Mouse (Mus musculus): Measurements from ENCODE around the gene Helt. TPM values are rescaled to one million over a fixed set of nuclear protein-coding genes. Genes with fewer than 3 reads are reported as not detected.

Helt gene
- polyA plus RNA-seq, 1 experiment from 2014 or later: 2.7 TPM

DNA sequence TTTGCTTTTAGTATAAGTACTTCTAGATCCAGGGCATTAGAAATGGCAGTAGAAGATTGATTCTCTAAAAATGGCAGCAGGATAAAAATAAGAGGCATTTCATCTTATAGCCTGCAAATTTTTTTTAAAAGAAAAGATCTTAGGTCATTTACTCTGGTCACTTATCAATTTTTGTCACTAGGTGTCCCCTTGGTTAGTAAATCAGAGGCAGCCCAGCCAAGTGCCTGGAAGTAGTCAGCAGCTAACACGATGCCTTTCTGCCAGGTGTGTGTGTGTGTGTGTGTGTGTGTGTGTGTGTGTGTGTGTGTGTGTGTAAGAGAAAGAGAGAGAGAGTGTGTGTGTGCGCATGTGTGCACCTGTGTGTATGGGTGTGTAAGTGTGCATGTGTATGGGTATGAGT lies 28.4 kb upstream of the Helt start:
- Histone ChIP-seq H3K36me3 (replicated peaks) (no peaks in the 10 kb centered on the region), H3K27me3 (ENCODE audit: poor library complexity, severe bottlenecking) (no peaks in the 10 kb centered on the region), H3K4me1 (no peaks in the 10 kb centered on the region), H3K4me3 (no peak overlapping the region), H3K9me3 (peaks cover 10% of the 10 kb centered on the region), H3K27ac (no peak overlapping the region)
- no peak for DNase-seq (ENCODE audit: extremely low spot score, low spot score)
- 91% methylated on average over 2 of the region's 2 CpGs for WGBS

DNA sequence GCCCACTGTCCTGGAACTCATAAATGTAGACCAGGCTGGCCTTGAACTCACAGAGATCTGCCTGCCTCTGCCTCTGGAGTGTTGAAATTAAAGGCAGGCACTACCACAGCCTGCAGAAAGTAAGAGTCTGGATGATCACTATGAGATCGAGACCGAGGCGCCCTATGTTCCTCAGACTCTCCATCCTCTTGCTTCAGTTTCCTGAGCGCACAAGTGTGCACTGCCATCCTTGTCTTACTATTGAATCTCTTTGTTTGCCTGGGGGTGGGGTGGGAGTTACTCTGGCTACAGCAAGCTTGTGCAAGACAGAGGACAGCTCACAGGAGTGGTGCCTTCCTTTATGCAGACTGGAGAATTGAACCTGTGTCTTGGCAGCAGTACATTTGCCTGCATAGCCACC lies 27.9 kb upstream of the Helt start:
- Histone ChIP-seq H3K27ac (no peak overlapping the region), H3K9me3 (peaks cover 10% of the 10 kb centered on the region), H3K36me3 (replicated peaks) (no peaks in the 10 kb centered on the region), H3K4me3 (no peak overlapping the region), H3K27me3 (ENCODE audit: poor library complexity, severe bottlenecking) (no peaks in the 10 kb centered on the region), H3K4me1 (no peaks in the 10 kb centered on the region)
- no peak for DNase-seq (ENCODE audit: extremely low spot score, low spot score)
- 97% methylated on average over 4 of the region's 4 CpGs for WGBS

DNA sequence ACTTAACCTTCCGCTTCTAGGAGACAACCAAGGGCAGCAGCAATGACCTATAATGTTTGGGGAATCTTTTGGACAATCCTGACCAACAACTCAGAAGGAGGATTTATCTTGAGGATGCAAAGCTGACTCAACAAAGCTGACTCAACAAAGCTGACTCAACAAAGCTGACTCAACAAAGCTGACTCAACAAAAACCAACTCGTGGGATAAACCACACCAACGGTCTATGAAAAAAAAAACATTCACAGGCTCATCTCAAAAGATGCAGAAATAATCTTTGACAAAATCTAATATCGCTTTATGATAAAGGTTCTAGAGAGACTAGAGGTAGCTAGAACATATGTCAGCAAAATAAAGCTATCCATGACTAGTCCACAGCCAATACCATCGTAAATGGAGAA lies 24.3 kb upstream of the Helt start:
- 94% methylated on average over 5 of the region's 5 CpGs for WGBS
- Histone ChIP-seq H3K27ac (no peak overlapping the region), H3K36me3 (replicated peaks) (no peaks in the 10 kb centered on the region), H3K9me3 (no peaks in the 10 kb centered on the region), H3K4me1 (no peaks in the 10 kb centered on the region), H3K4me3 (no peak overlapping the region), H3K27me3 (ENCODE audit: poor library complexity, severe bottlenecking) (no peaks in the 10 kb centered on the region)
- no peak for DNase-seq (ENCODE audit: extremely low spot score, low spot score)

DNA sequence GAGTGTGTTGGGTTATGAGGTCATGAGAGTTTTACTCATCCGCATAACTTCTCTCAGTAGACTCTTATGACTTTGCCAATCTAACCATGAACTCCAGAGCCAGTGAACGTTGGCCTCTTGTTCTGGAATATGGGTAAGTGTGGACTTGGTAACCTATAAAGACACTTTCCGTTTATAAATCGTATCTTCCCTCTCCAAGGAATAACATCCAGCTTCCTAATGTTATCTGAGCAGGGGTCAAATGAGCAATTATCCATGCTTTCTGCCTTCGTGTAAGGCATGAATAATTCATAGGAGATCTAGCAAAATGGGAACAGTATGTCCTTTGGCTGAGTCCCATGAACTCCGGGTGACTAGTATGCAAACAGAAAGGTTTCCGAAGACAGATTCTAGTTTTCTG lies 22.7 kb upstream of the Helt start:
- H3K9me3 ChIP-seq: no peaks in the 10 kb centered on the region
- H3K27me3 ChIP-seq (ENCODE audit: poor library complexity, severe bottlenecking): no peaks in the 10 kb centered on the region
- no peak for DNase-seq (ENCODE audit: extremely low spot score, low spot score)
- no peak overlapping the region for H3K27ac ChIP-seq
- no peaks in the 10 kb centered on the region for H3K36me3 ChIP-seq (replicated peaks)
- WGBS: 87% methylated on average over 7 of the region's 7 CpGs
- no peak overlapping the region for H3K4me3 ChIP-seq
- no peaks in the 10 kb centered on the region for H3K4me1 ChIP-seq

DNA sequence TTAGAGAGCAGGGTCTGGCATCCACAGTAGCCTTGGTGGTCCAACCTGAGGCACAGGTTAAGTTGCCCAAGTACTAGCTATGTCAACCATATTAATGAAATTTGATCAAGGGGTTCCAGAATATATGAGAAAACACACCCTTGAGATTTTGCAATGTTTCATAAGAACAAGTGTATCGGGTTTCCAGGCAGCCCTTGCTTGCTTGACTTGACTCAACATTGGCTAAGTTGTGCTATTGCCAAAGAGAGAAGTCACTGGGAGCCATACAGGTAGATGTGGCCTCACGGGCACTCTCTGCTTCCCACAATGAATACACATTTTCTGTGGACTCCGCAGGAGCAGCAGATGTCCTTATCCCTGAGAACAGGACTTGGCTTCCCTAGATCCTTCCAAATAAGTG lies 19.3 kb upstream of the Helt start:
- Histone ChIP-seq H3K27ac (no peak overlapping the region), H3K36me3 (replicated peaks) (no peaks in the 10 kb centered on the region), H3K4me1 (no peaks in the 10 kb centered on the region), H3K4me3 (no peak overlapping the region), H3K27me3 (ENCODE audit: poor library complexity, severe bottlenecking) (peaks cover 12% of the 10 kb centered on the region), H3K9me3 (no peaks in the 10 kb centered on the region)
- DNase-seq (ENCODE audit: extremely low spot score, low spot score): no peak
- 94% methylated on average over 3 of the region's 3 CpGs for WGBS

DNA sequence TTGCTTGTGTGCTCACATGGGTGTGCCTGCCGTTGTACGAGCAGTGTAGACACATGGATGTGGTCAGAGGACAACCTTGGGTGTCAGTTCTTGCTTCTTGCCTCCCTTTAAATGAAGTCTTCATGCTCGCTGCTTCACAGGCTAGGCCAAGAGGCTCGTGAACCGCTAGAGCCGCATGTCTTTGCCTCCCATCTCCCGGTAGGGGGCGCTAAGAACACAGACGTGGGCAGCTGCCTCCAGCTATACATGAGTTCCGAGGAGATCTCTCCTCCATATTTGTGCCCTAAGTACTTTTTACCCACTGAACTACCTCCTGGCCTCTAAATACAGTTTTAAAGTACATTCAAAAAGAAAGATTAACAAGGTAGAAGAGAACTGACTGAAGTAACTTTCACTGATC lies 16.7 kb upstream of the Helt start:
- peak; percentile 76 for DNase-seq (ENCODE audit: extremely low spot score, low spot score)
- WGBS: 11% methylated on average over 10 of the region's 10 CpGs
- H3K27ac ChIP-seq: no peak overlapping the region

DNA sequence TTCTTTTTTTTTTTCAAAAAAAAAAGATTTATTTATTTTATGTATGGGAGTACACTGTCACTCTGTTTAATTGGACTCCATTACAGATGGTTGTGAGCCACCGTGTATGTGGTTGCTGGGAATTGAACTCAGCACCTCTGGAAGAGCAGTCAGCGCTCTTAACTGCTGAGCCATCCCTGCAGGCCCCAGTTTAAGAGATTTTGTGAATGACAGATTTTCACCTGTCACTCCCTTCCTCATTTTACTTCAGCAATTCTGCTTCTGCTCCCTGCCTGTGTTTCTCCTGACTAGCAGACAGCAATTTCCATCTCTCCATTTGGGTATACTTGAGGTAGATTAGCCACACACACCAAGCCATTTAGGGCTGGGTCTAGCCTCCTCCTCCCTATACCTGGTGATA lies 13.7 kb upstream of the Helt start:
- H3K27ac ChIP-seq: no peak overlapping the region
- no peak overlapping the region for H3K4me3 ChIP-seq
- H3K9me3 ChIP-seq: no peaks in the 10 kb centered on the region
- WGBS: 79% methylated on average over 2 of the region's 2 CpGs
- H3K36me3 ChIP-seq (replicated peaks): no peaks in the 10 kb centered on the region
- H3K27me3 ChIP-seq (ENCODE audit: poor library complexity, severe bottlenecking): peaks cover 48% of the 10 kb centered on the region
- no peaks in the 10 kb centered on the region for H3K4me1 ChIP-seq
- no peak for DNase-seq (ENCODE audit: extremely low spot score, low spot score)

More for the DNA sequence above, 16.7 kb upstream of the Helt start:
- H3K27me3 ChIP-seq (ENCODE audit: poor library complexity, severe bottlenecking): peaks cover 26% of the 10 kb centered on the region
- H3K9me3 ChIP-seq: no peaks in the 10 kb centered on the region
- no peaks in the 10 kb centered on the region for H3K36me3 ChIP-seq (replicated peaks)
- H3K4me3 ChIP-seq: no peak overlapping the region
- H3K4me1 ChIP-seq: no peaks in the 10 kb centered on the region

DNA sequence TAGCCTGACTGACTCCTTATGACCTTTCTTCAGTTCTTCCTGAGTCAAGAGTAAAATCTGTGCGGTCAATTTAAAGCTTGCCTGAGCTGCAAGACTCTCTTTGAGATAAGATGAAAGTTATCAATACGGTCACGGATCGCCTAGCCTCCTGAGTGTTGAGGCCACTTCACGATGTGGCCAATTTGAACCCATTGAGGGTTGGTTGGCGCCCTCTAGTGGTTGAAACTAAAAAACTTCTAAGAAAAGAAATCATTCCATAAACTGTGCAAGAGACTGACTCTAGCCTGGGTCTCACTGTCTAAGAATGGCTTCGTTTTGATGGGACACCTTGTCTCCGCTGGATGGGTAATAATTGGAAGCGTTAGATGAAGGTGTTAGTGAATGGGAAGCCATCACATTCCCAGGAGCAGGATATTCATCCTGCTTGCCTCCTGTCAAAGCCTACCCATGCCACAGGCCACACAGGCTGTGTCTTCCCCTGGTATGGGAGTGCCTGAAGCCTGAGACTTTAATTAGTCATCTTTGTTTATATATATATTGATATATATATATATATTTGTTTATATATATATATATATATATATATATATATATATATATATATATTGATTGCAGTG lies 11.4 kb upstream of the Helt start:
- H3K27ac ChIP-seq: no peak overlapping the region
- WGBS: 9% methylated on average over 9 of the region's 9 CpGs
- peaks cover 72% of the 10 kb centered on the region for H3K27me3 ChIP-seq (ENCODE audit: poor library complexity, severe bottlenecking)

DNA sequence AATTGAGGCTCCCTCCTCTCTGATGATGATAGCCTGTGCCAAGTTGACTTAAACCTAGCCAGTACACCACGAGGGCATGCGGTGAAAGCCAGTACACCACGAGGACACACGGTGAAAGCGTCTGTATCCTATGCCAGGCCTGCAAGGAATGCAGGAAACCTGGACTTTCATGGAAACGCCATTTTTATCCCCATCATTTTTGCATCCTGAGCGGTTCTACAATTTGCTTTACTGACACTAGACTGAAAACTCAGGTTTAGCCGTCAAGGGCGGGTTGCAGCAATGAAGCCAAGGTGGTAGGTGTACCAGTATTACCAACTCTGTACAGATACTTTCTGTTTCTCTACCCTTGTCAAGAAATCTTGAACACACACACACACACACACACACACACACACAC lies 7.7 kb upstream of the Helt start:
- Histone ChIP-seq H3K36me3 (replicated peaks) (no peaks in the 10 kb centered on the region), H3K4me1 (peaks cover 10% of the 10 kb centered on the region), H3K9me3 (no peaks in the 10 kb centered on the region), H3K27me3 (ENCODE audit: poor library complexity, severe bottlenecking) (peaks cover 88% of the 10 kb centered on the region), H3K4me3 (no peak overlapping the region), H3K27ac (no peak overlapping the region)
- no peak for DNase-seq (ENCODE audit: extremely low spot score, low spot score)
- 91% methylated on average over 9 of the region's 9 CpGs for WGBS

More for the DNA sequence above, 11.4 kb upstream of the Helt start:
- no peak overlapping the region for H3K4me3 ChIP-seq
- no peaks in the 10 kb centered on the region for H3K4me1 ChIP-seq
- H3K36me3 ChIP-seq (replicated peaks): no peaks in the 10 kb centered on the region
- DNase-seq (ENCODE audit: extremely low spot score, low spot score): peak; percentile 45
- no peaks in the 10 kb centered on the region for H3K9me3 ChIP-seq

DNA sequence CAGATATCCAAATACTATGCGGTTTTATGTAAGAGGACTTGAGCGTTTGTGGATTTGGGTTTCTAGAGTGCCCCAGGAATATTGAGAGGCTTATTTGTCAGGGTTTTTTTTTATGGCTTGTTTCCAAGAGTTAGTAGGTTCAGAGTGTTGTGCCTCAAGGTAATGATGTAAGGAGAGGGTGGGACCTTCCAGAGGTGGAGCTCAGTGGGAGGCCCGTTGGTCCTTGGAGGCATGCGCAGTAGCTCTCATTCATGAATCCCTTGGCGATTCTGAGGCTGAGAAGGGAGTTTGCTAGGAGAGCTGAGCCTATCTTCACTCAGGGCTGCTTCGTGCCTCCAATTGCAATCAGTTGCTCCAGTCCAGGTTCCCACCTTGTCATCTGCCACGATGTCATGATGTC lies 4.4 kb upstream of the Helt start:
- 27% methylated on average over 7 of the region's 7 CpGs for whole genome bisulfite sequencing
- H3K36me3 ChIP-seq (replicated peaks): no peaks in the 10 kb centered on the region
- peaks cover 43% of the 10 kb centered on the region for H3K4me1 ChIP-seq
- H3K4me3 ChIP-seq: no peak overlapping the region
- no peak for DNase-seq (ENCODE audit: extremely low spot score, low spot score)
- H3K27ac ChIP-seq: no peak overlapping the region
- H3K9me3 ChIP-seq: no peaks in the 10 kb centered on the region
- peaks cover 100% of the 10 kb centered on the region for H3K27me3 ChIP-seq (ENCODE audit: poor library complexity, severe bottlenecking)

DNA sequence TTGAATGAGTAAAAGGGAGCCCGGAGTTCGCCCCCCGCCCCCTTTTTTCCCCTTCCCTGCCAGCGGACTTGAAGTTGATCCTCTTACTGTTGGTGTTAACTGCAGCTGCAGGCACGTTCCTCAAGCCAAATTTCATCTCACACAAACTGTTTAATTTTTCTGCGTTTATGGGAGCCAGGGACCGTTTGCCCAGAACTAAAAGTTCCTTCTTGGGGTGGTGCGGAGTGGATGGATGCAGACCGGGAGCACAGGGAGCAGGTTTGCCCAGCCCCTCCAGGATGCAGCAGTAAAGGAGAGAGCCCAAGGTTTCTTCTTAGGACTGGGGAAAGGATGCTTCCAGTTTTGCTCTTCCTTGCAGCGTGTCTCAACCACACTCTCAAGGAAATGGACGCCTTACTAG lies 2.1 kb upstream of the Helt start:
- H3K4me3 ChIP-seq: peak overlapping the region; percentile 46
- H3K27ac ChIP-seq: no peak overlapping the region
- DNase-seq (ENCODE audit: extremely low spot score, low spot score): peak; percentile 36
- 2% methylated on average over 11 of the region's 11 CpGs for WGBS
- no peaks in the 10 kb centered on the region for H3K9me3 ChIP-seq
- H3K27me3 ChIP-seq (ENCODE audit: poor library complexity, severe bottlenecking): peaks cover 100% of the 10 kb centered on the region
- peaks cover 66% of the 10 kb centered on the region for H3K4me1 ChIP-seq
- H3K36me3 ChIP-seq (replicated peaks): no peaks in the 10 kb centered on the region

DNA sequence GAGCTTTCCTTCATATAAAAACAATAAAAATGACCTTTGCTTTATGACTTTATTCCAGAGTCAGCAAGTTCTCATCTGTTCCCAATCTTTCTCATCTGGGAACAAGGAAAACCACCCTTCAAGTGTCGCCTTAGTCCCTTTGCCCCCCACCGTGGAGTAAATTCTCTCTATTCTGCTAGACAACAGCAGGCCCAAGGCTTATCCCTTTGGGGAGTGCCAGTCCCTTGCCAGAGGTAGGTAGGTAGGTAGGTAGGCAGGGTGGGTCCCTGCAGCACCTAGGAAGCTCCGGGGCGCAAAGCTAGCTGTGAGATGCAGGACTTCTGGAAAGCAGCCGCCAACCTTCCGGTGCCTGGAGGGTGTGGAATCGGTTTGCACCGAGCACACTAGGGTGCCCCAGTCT lies 1.5 kb upstream of the Helt start:
- no peaks in the 10 kb centered on the region for H3K9me3 ChIP-seq
- no peaks in the 10 kb centered on the region for H3K36me3 ChIP-seq (replicated peaks)
- H3K4me1 ChIP-seq: peaks cover 72% of the 10 kb centered on the region
- no peak overlapping the region for H3K27ac ChIP-seq
- peak; percentile 30 for DNase-seq (ENCODE audit: extremely low spot score, low spot score)
- WGBS: 1% methylated on average over 8 of the region's 8 CpGs
- H3K4me3 ChIP-seq: peak overlapping the region; percentile 46
- H3K27me3 ChIP-seq (ENCODE audit: poor library complexity, severe bottlenecking): peaks cover 100% of the 10 kb centered on the region

DNA sequence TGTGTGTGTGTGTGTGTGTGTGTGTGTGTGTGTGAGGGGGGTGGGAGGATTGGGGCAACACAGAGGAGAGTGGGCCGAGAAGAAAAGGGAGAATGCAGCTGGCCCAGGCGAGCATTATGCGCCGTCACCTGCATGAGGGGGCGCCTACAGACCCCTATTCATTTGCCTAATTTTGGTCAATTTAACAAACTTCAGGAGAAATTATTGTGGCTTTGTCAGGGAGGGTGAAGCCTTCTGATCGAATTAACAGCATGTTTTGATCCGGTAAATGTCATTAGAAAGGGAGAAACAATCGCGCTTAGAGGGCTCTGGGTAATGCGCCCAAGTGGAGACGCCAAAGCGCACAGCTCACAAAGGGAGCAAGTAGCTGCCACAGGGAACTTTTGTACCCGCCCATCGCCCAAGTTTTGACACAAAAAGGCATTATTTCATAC lies 647 bp upstream of the Helt start:
- peak; percentile 64 for DNase-seq (ENCODE audit: extremely low spot score, low spot score)
- under 1% methylated on average over 14 of the region's 14 CpGs for WGBS
- H3K27me3 ChIP-seq (ENCODE audit: poor library complexity, severe bottlenecking): peaks cover 100% of the 10 kb centered on the region
- no peaks in the 10 kb centered on the region for H3K36me3 ChIP-seq (replicated peaks)
- H3K4me3 ChIP-seq: peak overlapping the region; percentile 46
- H3K4me1 ChIP-seq: peaks cover 80% of the 10 kb centered on the region
- H3K27ac ChIP-seq: peak overlapping the region; percentile 65
- H3K9me3 ChIP-seq: no peaks in the 10 kb centered on the region

DNA sequence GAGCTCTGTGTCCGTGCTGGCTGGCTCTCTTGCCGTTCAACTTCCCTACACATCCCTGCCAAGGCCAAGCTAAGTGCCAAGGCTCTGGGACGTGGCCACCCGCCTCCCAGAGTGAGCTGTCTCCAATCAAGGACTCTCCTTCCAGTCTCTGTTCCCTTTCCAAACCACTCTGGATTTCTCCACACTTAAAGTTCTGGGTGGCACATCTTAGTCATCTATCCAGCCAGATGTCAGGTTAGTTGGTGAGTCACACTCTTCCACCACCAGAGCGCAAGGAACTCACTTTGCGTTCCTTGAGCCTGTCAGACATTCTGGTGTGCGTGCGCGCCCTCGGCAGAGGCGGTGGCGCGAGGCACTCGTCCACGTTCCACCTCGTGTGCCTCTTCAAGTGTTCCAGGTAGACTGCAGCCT lies 725 bp downstream of the Helt start:
- peak; percentile 36 for DNase-seq (ENCODE audit: extremely low spot score, low spot score)
- peak overlapping the region; percentile 31; the same call in 1 of the 2 replicates for H3K27ac ChIP-seq
- no peaks in the 10 kb centered on the region for H3K9me3 ChIP-seq
- no peaks in the 10 kb centered on the region for H3K36me3 ChIP-seq (replicated peaks)
- peaks cover 89% of the 10 kb centered on the region for H3K4me1 ChIP-seq
- WGBS: under 1% methylated on average over 16 of the region's 16 CpGs
- peak overlapping the region; percentile 46 for H3K4me3 ChIP-seq
- H3K27me3 ChIP-seq (ENCODE audit: poor library complexity, severe bottlenecking): peaks cover 100% of the 10 kb centered on the region

All from forebrain, embryonic 10.5 days (tissue).